Mouse (Mus musculus) midbrain, embryonic 11.5 days (tissue): ENCODE measurements around the gene Zic4. TPM values are rescaled to one million over a fixed set of nuclear protein-coding genes. Genes with fewer than 3 reads are reported as not detected.
A peak's percentile ranks its signal among the peaks of the same experiment; 100 is the strongest.

Experiments
- ATAC-seq: fragments of 200-750 bp; cut with Nextera tagmentation; 2 replicates; pipeline ENCODE4 v1.8.0; 2017; ENCODE audit warnings: moderate TSS enrichment, moderate library complexity; ENCODE audit not compliant: low FRiP score
- DNase-seq: peaks from one replicate; pipeline ENCODE4 v3.0.0; 2015; ENCODE audit warnings: low spot score; ENCODE audit errors: missing footprints
- H3K27ac ChIP-seq: fragments of 300-500 bp; sonication (generic); 2 replicates; pipeline ENCODE4 v1.5.1; 2014; ENCODE audit warnings: low read depth, low read length
- H3K27me3 ChIP-seq: fragments of 300-500 bp; sonication (generic); 2 replicates; pipeline ENCODE4 v1.6.1; 2014; ENCODE audit warnings: mild to moderate bottlenecking, low read length, moderate library complexity, mixed read lengths; ENCODE audit not compliant: control insufficient read depth, insufficient read depth
- H3K36me3 ChIP-seq: fragments of 300-500 bp; sonication (generic); 2 replicates; pipeline ENCODE4 v1.6.1; 2014; ENCODE audit warnings: mild to moderate bottlenecking, low read length, moderate library complexity, mixed read lengths; ENCODE audit not compliant: control insufficient read depth, insufficient read depth
- H3K4me1 ChIP-seq: fragments of 300-500 bp; sonication (generic); 2 replicates; pipeline ENCODE4 v1.6.1; 2014; ENCODE audit warnings: low read length; ENCODE audit not compliant: control insufficient read depth, insufficient read depth
- H3K4me2 ChIP-seq: fragments of 300-500 bp; sonication (generic); 2 replicates; pipeline ENCODE4 v1.6.1; 2014; ENCODE audit warnings: mild to moderate bottlenecking, moderate library complexity
- H3K4me3 ChIP-seq: fragments of 300-500 bp; sonication (generic); 2 replicates; pipeline ENCODE4 v1.5.1; 2014; ENCODE audit warnings: low read depth, low read length
- H3K9ac ChIP-seq: fragments of 300-500 bp; sonication (generic); 2 replicates; pipeline ENCODE4 v1.6.1; 2014; ENCODE audit warnings: low read length
- H3K9me3 ChIP-seq: fragments of 300-500 bp; sonication (generic); 2 replicates; pipeline ENCODE4 v1.6.1; 2016; ENCODE audit warnings: low read length; ENCODE audit not compliant: control insufficient read depth
- WGBS: fragments of 180-500 bp; shearing (Covaris S2); extraction: QIAGEN DNeasy Blood & Tissue Kit; methylation state at CpG from one replicate; pipeline ENCODE4 v1.1.7; 2014; 5-methylcytosine and 5-hydroxymethylcytosine counted together
- polyA plus RNA-seq: library from polyadenylated mRNA; unstranded; fragments of >200 nt; fragmentation: Nextera tagmentation; extraction: Ambion mirVana; gene quantifications from 2 replicates; pipeline ENCODE4 v1.2.1, GENCODE M21; 2014

Zic4 gene
- polyA plus RNA-seq, 1 experiment from 2014 or later, result 41.7 TPM

DNA sequence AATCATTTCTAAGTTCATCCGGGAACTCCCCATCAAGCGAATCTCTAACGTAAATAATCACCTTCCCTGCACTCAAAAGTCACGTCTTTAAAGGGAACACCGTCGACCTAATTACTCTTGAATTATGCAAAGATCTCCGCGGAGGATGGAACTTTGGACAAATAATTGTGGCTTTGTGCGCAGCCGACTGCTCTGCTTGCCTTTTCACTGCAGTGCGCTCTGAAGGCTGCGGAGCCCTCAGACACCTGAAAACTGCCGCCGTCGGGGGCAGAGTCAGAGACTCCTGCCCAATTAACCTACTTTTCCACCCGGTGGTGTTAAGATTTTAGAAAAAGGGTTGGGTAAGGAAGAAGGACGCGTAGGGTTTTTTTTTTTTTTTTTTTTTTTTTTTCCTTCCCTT lies 58.2 kb downstream of the Zic4 start:
- peaks cover 51% of the 10 kb centered on the region for H3K27me3 ChIP-seq
- H3K27ac ChIP-seq, result no peak overlapping the region
- no peaks in the 10 kb centered on the region for H3K9me3 ChIP-seq
- H3K4me3 ChIP-seq, result peak overlapping the region; percentile 14; the same call in 1 of the 2 replicates
- no peaks in the 10 kb centered on the region for H3K36me3 ChIP-seq
- peak overlapping the region; percentile 38 for H3K4me2 ChIP-seq
- DNase-seq, result peak; percentile 94
- H3K4me1 ChIP-seq, result peaks cover 4% of the 10 kb centered on the region
- ATAC-seq, result no peak
- peak overlapping the region; percentile 22; the same call in 1 of the 2 replicates for H3K9ac ChIP-seq
- WGBS, result under 1% methylated on average over 18 of the region's 18 CpGs

Other genes with a start within 250 kb of the Zic4 start
- 13.7 and 14.8 TPM in 2 replicates for gene Zic1, start 3.4 kb downstream of the Zic4 start, polyA plus RNA-seq